Mouse (Mus musculus): Measurements from ENCODE around the gene Prr14. TPM values are rescaled to one million over a fixed set of nuclear protein-coding genes. Genes with fewer than 3 reads are reported as not detected.

The Prr14 gene
- polyA plus RNA-seq, 1 experiment from 2014 or later: 38.8 TPM

GRCm38 (mm10) chr7:127516344-127516743 is 56.9 kb downstream of the Prr14 start:
- no peak for ATAC-seq (ENCODE audit: insufficient read depth, low FRiP score, low read depth)
- WGBS: 95% methylated on average over 7 of the region's 7 CpGs
- Histone ChIP-seq H3K4me3 (replicated peaks) (no peak overlapping the region), H3K9ac (no peak overlapping the region), H3K4me1 (peaks cover 5% of the 10 kb centered on the region; the same call in 1 of the 2 replicates), H3K4me2 (no peak overlapping the region), H3K9me3 (no peaks in the 10 kb centered on the region), H3K27me3 (replicated peaks) (no peaks in the 10 kb centered on the region), H3K27ac (no peak overlapping the region), H3K36me3 (peaks cover 33% of the 10 kb centered on the region)

- no peaks in the 10 kb centered on the region for H3K9me3 ChIP-seq
- no peak within 1 kb of the TSS for H3K4me2 ChIP-seq
- no peak within 1 kb of the TSS for H3K9ac ChIP-seq
- no peaks in the 10 kb centered on the region for H3K4me1 ChIP-seq
- H3K36me3 ChIP-seq: peaks cover 54% of the 10 kb centered on the region
- WGBS: 87% methylated on average over 3 of the region's 3 CpGs
- no peak within 1 kb of the TSS for H3K27ac ChIP-seq
- H3K4me3 ChIP-seq (replicated peaks): no peak within 1 kb of the TSS
- ATAC-seq (ENCODE audit: insufficient read depth, low FRiP score, low read depth): no peak
- H3K27me3 ChIP-seq (replicated peaks): no peaks in the 10 kb centered on the region
Observed at GRCm38 (mm10) chr7:127519284-127519683, 59.9 kb downstream of the Prr14 start, which contains the start of gene Gm42715. Gene Gm42715 (plus strand): TSS chr7:127519584.

Small RNA genes within 50 kb of the gene (microRNA-seq; reads per million reads assigned to microRNA genes)
- gene Gm47278 (not detected), gene Mir7060 (not detected)

Other genes with a start within 250 kb of the Prr14 start
- 33.9 and 34.8 TPM in 2 replicates for gene Zfp553, start 226.6 kb upstream of the Prr14 start, polyA plus RNA-seq (2015; fragmentation: Nextera tagmentation; extraction: Ambion mirVana)
- gene Sept1, start 226.5 kb upstream of the Prr14 start, polyA plus RNA-seq (2015; fragmentation: Nextera tagmentation; extraction: Ambion mirVana): 17.7 and 19.2 TPM in 2 replicates
- gene Zfp771, start 215.3 kb upstream of the Prr14 start, polyA plus RNA-seq (2015; fragmentation: Nextera tagmentation; extraction: Ambion mirVana): 57.9 and 63.1 TPM in 2 replicates
- 164 and 181 TPM in 2 replicates for gene Dctpp1, start 198.9 kb upstream of the Prr14 start, polyA plus RNA-seq (2015; fragmentation: Nextera tagmentation; extraction: Ambion mirVana)
- 139 and 163 TPM in 2 replicates for gene Sephs2, start 185.6 kb upstream of the Prr14 start, polyA plus RNA-seq (2015; fragmentation: Nextera tagmentation; extraction: Ambion mirVana)
- gene Itgal, start 163.4 kb upstream of the Prr14 start, polyA plus RNA-seq (2015; fragmentation: Nextera tagmentation; extraction: Ambion mirVana): 2.7 TPM in 2 replicates
- 13.1 and 17.4 TPM in 2 replicates for gene Zfp768, start 114.0 kb upstream of the Prr14 start, polyA plus RNA-seq (2015; fragmentation: Nextera tagmentation; extraction: Ambion mirVana)
- 9.0 and 9.6 TPM in 2 replicates for gene Zfp747, start 83.6 kb upstream of the Prr14 start, polyA plus RNA-seq (2015; fragmentation: Nextera tagmentation; extraction: Ambion mirVana)
- gene 9130019O22Rik, start 72.4 kb upstream of the Prr14 start, polyA plus RNA-seq (2015; fragmentation: Nextera tagmentation; extraction: Ambion mirVana): 5.5 and 6.3 TPM in 2 replicates
- 6.3 and 6.5 TPM in 2 replicates for gene E430018J23Rik, start 66.0 kb upstream of the Prr14 start, polyA plus RNA-seq (2015; fragmentation: Nextera tagmentation; extraction: Ambion mirVana)
- gene Zfp764, start 52.8 kb upstream of the Prr14 start, polyA plus RNA-seq (2015; fragmentation: Nextera tagmentation; extraction: Ambion mirVana): 7.6 and 8.8 TPM in 2 replicates
- 22.0 and 23.6 TPM in 2 replicates for gene Zfp688, start 37.5 kb upstream of the Prr14 start, polyA plus RNA-seq (2015; fragmentation: Nextera tagmentation; extraction: Ambion mirVana)
- gene Zfp689, start 10.5 kb upstream of the Prr14 start, polyA plus RNA-seq (2015; fragmentation: Nextera tagmentation; extraction: Ambion mirVana): 5.7 and 7.2 TPM in 2 replicates
- 12.2 and 13.8 TPM in 2 replicates for gene Fbrs, start 19.6 kb downstream of the Prr14 start, polyA plus RNA-seq (2015; fragmentation: Nextera tagmentation; extraction: Ambion mirVana)
- 49.7 and 55.4 TPM in 2 replicates for gene Srcap, start 52.4 kb downstream of the Prr14 start, polyA plus RNA-seq (2015; fragmentation: Nextera tagmentation; extraction: Ambion mirVana)
- gene Gm42715, start 60.0 kb downstream of the Prr14 start, polyA plus RNA-seq (2015; fragmentation: Nextera tagmentation; extraction: Ambion mirVana): 13.4 and 14.8 TPM in 2 replicates
- 5.6 and 6.0 TPM in 2 replicates for gene Tmem265, start 101.8 kb downstream of the Prr14 start, polyA plus RNA-seq (2015; fragmentation: Nextera tagmentation; extraction: Ambion mirVana)
- gene Phkg2, start 113.7 kb downstream of the Prr14 start, polyA plus RNA-seq (2015; fragmentation: Nextera tagmentation; extraction: Ambion mirVana): 37.1 and 37.5 TPM in 2 replicates
- gene Ccdc189, start 129.0 kb downstream of the Prr14 start, polyA plus RNA-seq (2015; fragmentation: Nextera tagmentation; extraction: Ambion mirVana): 5.8 and 7.2 TPM in 2 replicates
- 37.8 and 42.0 TPM in 2 replicates for gene Rnf40, start 129.2 kb downstream of the Prr14 start, polyA plus RNA-seq (2015; fragmentation: Nextera tagmentation; extraction: Ambion mirVana)
- gene Zfp629, start 156.2 kb downstream of the Prr14 start, polyA plus RNA-seq (2015; fragmentation: Nextera tagmentation; extraction: Ambion mirVana): 9.4 and 10.3 TPM in 2 replicates
- 59.3 and 63.4 TPM in 2 replicates for gene Bcl7c, start 249.3 kb downstream of the Prr14 start, polyA plus RNA-seq (2015; fragmentation: Nextera tagmentation; extraction: Ambion mirVana)